Mouse (Mus musculus) neutrophil, adult 65 days (primary cell): ENCODE data around the gene Nucb1. TPM values are rescaled to one million over a fixed set of nuclear protein-coding genes. Genes with fewer than 3 reads are reported as not detected.

Experiments
- total RNA-seq: library from RNA; stranded (reverse); gene quantifications from 2 replicates; pipeline ENCODE4 v1.2.4, GENCODE M21; 2023

The Nucb1 gene
- total RNA-seq = 90.7 and 109 TPM in 2 replicates

GRCm38 (mm10) chr7:45509912-45510787, at the start of gene Nucb1:
TSS of gene Nucb1 (minus strand) at chr7:45510406.

DNA sequence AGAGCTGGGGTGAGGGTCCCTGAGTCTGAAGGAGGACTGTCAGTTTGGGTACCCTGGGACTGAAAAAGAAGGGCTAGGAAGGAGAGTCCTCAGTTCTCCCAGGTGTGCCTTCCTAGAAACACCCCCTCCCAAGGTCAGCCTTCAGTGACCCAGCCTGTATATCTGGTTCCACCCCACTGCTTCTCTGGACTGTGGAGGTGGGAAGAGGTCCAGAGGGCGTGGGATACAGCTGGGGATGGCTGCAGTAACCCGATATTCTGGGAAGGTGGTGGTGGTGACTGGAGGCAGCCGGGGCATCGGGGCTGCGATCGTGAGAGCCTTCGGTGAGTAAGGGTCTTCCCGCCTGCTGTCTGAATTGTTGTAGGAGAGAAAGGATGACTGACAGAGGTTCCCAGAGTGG, 44.5 kb upstream of the Nucb1 start, which contains the start of gene Hsd17b14:
Gene Hsd17b14 (plus strand): TSS at position 150 of the 400 bp plus-strand sequence.

GRCm38 (mm10) chr7:45525809-45526473, 15.7 kb upstream of the Nucb1 start, which contains the start of the genes Ppp1r15a and Plekha4:
TSS of gene Ppp1r15a (minus strand) at chr7:45526268.
TSS of gene Plekha4 (plus strand) at chr7:45526330.

GRCm38 (mm10) chr7:45488293-45489204, 21.7 kb downstream of the Nucb1 start, which contains the start of gene Dhdh:
TSS of gene Dhdh (minus strand) at chr7:45488805.

DNA sequence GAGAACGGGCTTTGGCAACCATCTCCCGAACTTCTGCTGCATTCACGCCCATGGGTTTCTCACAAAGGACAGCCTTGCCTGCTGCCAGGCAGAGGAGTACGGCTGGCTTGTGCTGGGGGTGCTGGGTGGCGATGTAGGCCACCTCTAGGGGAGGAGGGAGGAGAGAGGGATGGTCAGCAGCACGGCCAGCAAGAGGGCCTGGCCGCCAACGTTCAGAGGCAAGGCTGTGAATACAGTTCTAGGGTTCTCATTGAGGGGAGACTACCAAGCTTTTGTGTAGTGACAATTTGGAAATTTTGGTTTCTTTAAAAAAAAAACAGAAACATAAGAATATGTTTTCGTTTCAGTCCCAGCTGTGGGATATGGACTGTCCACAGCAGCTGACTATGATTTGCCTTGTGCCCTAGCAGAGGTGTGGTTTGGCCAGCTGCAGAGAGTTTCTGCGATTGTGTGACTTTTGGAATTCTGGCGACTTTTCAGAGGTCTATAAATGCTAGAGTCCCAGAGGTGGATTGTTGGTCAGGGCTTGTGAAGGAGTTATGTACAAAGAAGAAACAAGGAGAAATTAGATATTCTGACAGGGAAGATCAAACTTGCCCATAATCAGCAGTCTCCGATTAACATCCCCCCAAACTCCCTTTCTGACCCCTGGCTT, 23.3 kb downstream of the Nucb1 start, which contains the start of gene Gm45808:
Gene Gm45808 (minus strand): TSS at position 51 of the 655 bp plus-strand sequence.

GRCm38 (mm10) chr7:45481374-45481927, 28.8 kb downstream of the Nucb1 start, which contains the start of gene Tulp2:
TSS of gene Tulp2 (plus strand) at chr7:45481877.

GRCm38 (mm10) chr7:45466283-45467089, 43.7 kb downstream of the Nucb1 start, which contains the start of gene Bax:
TSS of gene Bax (minus strand) at chr7:45466898.

DNA sequence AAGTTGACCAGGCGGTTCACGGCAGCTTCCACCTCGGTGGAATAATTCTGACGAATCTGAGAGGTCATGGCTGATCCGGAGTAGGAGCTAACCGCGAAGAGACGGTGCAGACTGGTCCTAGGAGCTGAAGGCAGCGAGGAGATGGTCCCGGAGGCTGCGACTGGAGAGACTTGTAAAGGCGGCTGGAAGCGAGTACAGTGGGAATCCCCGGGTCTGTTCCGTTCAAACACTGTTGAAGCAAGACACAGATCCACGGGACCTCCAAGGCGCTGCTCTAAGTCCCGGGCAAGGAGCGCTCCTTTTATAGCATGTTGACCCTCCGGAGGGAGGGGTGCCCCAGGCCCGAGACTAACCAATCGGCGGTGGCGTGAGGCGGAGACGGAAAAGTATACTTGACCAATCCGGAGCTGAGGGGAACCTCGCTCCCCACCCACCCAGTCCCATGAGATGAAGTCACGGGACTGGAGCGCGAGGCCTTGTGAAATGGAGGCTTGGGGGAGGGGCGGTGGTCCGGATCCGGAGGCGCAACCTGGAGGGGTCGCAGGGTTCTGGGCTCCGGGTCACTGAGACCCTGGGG, 50.6 kb downstream of the Nucb1 start, which contains the start of gene Ftl1:
Gene Ftl1 (minus strand): TSS at position 321 of the 577 bp plus-strand sequence.

Other genes with a start within 250 kb of the Nucb1 start
- gene Slc6a21, start 232.9 kb downstream of the Nucb1 start, total RNA-seq = not detected in 2 replicates
- 3.6 and 5.2 TPM in 2 replicates for gene Trpm4, start 176.6 kb downstream of the Nucb1 start, total RNA-seq
- gene Hrc, start 175.1 kb downstream of the Nucb1 start, total RNA-seq = not detected in 2 replicates
- gene Ppfia3, start 143.4 kb downstream of the Nucb1 start, total RNA-seq = 0.09 TPM in 1 of 2 replicates, not detected in the other
- gene Lin7b, start 139.8 kb downstream of the Nucb1 start, total RNA-seq = 2.5 TPM in 1 of 2 replicates, not detected in the other
- 255 and 367 TPM in 2 replicates for gene Snrnp70, start 114.7 kb downstream of the Nucb1 start, total RNA-seq
- not detected in 2 replicates for gene Kcna7, start 104.8 kb downstream of the Nucb1 start, total RNA-seq
- not detected in 2 replicates for gene Ntf5, start 96.7 kb downstream of the Nucb1 start, total RNA-seq
- not detected in 2 replicates for gene Lhb, start 89.6 kb downstream of the Nucb1 start, total RNA-seq
- gene Gys1, start 75.6 kb downstream of the Nucb1 start, total RNA-seq = 53.5 and 56.5 TPM in 2 replicates
- 22.0 and 31.6 TPM in 2 replicates for gene Ruvbl2, start 72.3 kb downstream of the Nucb1 start, total RNA-seq
- 1,156 and 1,320 TPM in 2 replicates for gene Ftl1, start 50.5 kb downstream of the Nucb1 start, total RNA-seq
- gene Bax, start 43.5 kb downstream of the Nucb1 start, total RNA-seq = 37.2 and 40.7 TPM in 2 replicates
- not detected in 2 replicates for gene Tulp2, start 28.5 kb downstream of the Nucb1 start, total RNA-seq
- gene Gm45808, start 23.6 kb downstream of the Nucb1 start, total RNA-seq = 0.98 and 1.7 TPM in 2 replicates
- gene Dhdh, start 21.6 kb downstream of the Nucb1 start, total RNA-seq = 3.7 and 5.4 TPM in 2 replicates
- 126 and 199 TPM in 2 replicates for gene Ppp1r15a, start 15.9 kb upstream of the Nucb1 start, total RNA-seq
- gene Plekha4, start 15.9 kb upstream of the Nucb1 start, total RNA-seq = not detected in 2 replicates
- 0.95 TPM in 1 of 2 replicates, not detected in the other for gene Hsd17b14, start 44.5 kb upstream of the Nucb1 start, total RNA-seq
- gene Bcat2, start 59.7 kb upstream of the Nucb1 start, total RNA-seq = 24.0 and 34.0 TPM in 2 replicates
- not detected in 2 replicates for gene Fgf21, start 105.1 kb upstream of the Nucb1 start, total RNA-seq
- gene Fut1, start 106.9 kb upstream of the Nucb1 start, total RNA-seq = not detected in 2 replicates
- gene Izumo1, start 111.4 kb upstream of the Nucb1 start, total RNA-seq = not detected in 2 replicates
- 4.3 and 5.0 TPM in 2 replicates for gene Rasip1, start 117.1 kb upstream of the Nucb1 start, total RNA-seq
- 0.20 TPM in 1 of 2 replicates, not detected in the other for gene Mamstr, start 129.6 kb upstream of the Nucb1 start, total RNA-seq
- gene Fut2, start 156.0 kb upstream of the Nucb1 start, total RNA-seq = not detected in 2 replicates
- not detected in 2 replicates for gene Ntn5, start 173.6 kb upstream of the Nucb1 start, total RNA-seq
- not detected in 2 replicates for gene Sec1, start 184.0 kb upstream of the Nucb1 start, total RNA-seq
- not detected in 2 replicates for gene Car11, start 189.4 kb upstream of the Nucb1 start, total RNA-seq
- gene Dbp, start 194.7 kb upstream of the Nucb1 start, total RNA-seq = 5.0 and 6.3 TPM in 2 replicates
- gene Rpl18, start 205.1 kb upstream of the Nucb1 start, total RNA-seq = 572 and 599 TPM in 2 replicates
- 62.3 and 77.9 TPM in 2 replicates for gene Sphk2, start 207.6 kb upstream of the Nucb1 start, total RNA-seq
- gene Fam83e, start 210.8 kb upstream of the Nucb1 start, total RNA-seq = 0.16 and 0.20 TPM in 2 replicates
- not detected in 2 replicates for gene Spaca4, start 215.4 kb upstream of the Nucb1 start, total RNA-seq